Mouse (Mus musculus) heart, postnatal 0 days (tissue): ENCODE measurements around the gene Cfap126. TPM values are rescaled to one million over a fixed set of nuclear protein-coding genes. Genes with fewer than 3 reads are reported as not detected.

Source experiments
- ATAC-seq: fragments of 200-750 bp; cut with Nextera tagmentation; 2 replicates; pipeline ENCODE4 v1.8.0; 2017; ENCODE audit warnings: low read depth, moderate number of reproducible peaks, moderate library complexity; ENCODE audit not compliant: insufficient read depth
- DNase-seq: peaks from one replicate; pipeline ENCODE4 v3.0.0-alpha.2; 2016; ENCODE audit warnings: low spot score
- H3K27ac ChIP-seq: fragments of 300-500 bp; sonication (generic); 2 replicates; pipeline ENCODE4 v1.5.1; 2014; ENCODE audit warnings: low read depth, mild to moderate bottlenecking
- H3K27me3 ChIP-seq: fragments of 300-500 bp; sonication (generic); 2 replicates; pipeline ENCODE4 v1.6.1; 2014; ENCODE audit warnings: low read length, mixed read lengths; ENCODE audit not compliant: control insufficient read depth, insufficient read depth
- H3K36me3 ChIP-seq: fragments of 300-500 bp; sonication (generic); replicated peaks from 2 replicates; pipeline ENCODE4 v1.6.1; 2014; ENCODE audit warnings: low read length, mixed read lengths; ENCODE audit not compliant: control insufficient read depth, insufficient read depth
- H3K4me1 ChIP-seq: fragments of 300-500 bp; sonication (generic); 2 replicates; pipeline ENCODE4 v1.6.1; 2014; ENCODE audit warnings: antibody characterized with exemption; ENCODE audit not compliant: control insufficient read depth, insufficient read depth
- H3K4me2 ChIP-seq: fragments of 300-500 bp; sonication (generic); 2 replicates; pipeline ENCODE4 v1.6.1; 2014; ENCODE audit warnings: low read depth, mild to moderate bottlenecking, low read length, moderate library complexity
- H3K4me3 ChIP-seq: fragments of 300-500 bp; sonication (generic); 2 replicates; pipeline ENCODE4 v1.5.1; 2014; ENCODE audit warnings: low read depth, low read length
- H3K9ac ChIP-seq: fragments of 300-500 bp; sonication (generic); replicated peaks from 2 replicates; pipeline ENCODE4 v1.6.1; 2014; ENCODE audit warnings: low read depth, low read length, mixed read lengths
- H3K9me3 ChIP-seq: fragments of 300-500 bp; sonication (generic); replicated peaks from 2 replicates; pipeline ENCODE4 v1.6.1; 2016; ENCODE audit warnings: low read length; ENCODE audit not compliant: control insufficient read depth
- CTCF ChIP-seq: IDR thresholded peaks from 2 replicates; pipeline ENCODE4 v1.5.1; 2016; ENCODE audit warnings: antibody characterized with exemption, control low read depth, low read depth
- EP300 ChIP-seq: IDR thresholded peaks from 2 replicates; pipeline ENCODE4 v1.6.1; 2016; ENCODE audit warnings: antibody characterized with exemption, low read depth
- WGBS: fragments of 180-500 bp; shearing (Covaris S2); extraction: QIAGEN DNeasy Blood & Tissue Kit; methylation state at CpG from one replicate; pipeline ENCODE4 v1.1.7; 2014; 5-methylcytosine and 5-hydroxymethylcytosine counted together
- polyA plus RNA-seq: library from polyadenylated mRNA; unstranded; fragments of >200 nt; fragmentation: Nextera tagmentation; extraction: Ambion mirVana; gene quantifications from 2 replicates; pipeline ENCODE4 v1.2.1, GENCODE M21; 2015
- total RNA-seq: library from RNA; depleted of rRNA; stranded (reverse); fragments of >200 nt; gene quantifications from 2 replicates; pipeline ENCODE4 v1.2.3, GENCODE M21; 2014; ENCODE audit warnings: low replicate concordance

Gene Cfap126
- total and polyA plus RNA-seq, 2 experiments from 2014 or later = 2.2 to 3.7 TPM

GRCm38 (mm10) chr1:171159485-171159975, 45.8 kb downstream of the Cfap126 start:
- Histone ChIP-seq H3K27ac (no peak overlapping the region), H3K36me3 (no peaks in the 10 kb centered on the region), H3K9ac (no peak overlapping the region), H3K4me1 (peaks cover 6% of the 10 kb centered on the region), H3K4me3 (peak overlapping the region; percentile 5), H3K27me3 (no peaks in the 10 kb centered on the region), H3K9me3 (no peaks in the 10 kb centered on the region), H3K4me2 (peak overlapping the region; percentile 48)
- TF ChIP-seq CTCF (peak; percentile 9; the same call in 1 of the 2 replicates), EP300 (no peak)
- WGBS = 8% methylated on average over 15 of the region's 15 CpGs
- DNase-seq (no peak), ATAC-seq (no peak; the same call in 1 of the 2 replicates)

- TF ChIP-seq CTCF (no peak), EP300 (no peak)
- Histone ChIP-seq H3K4me3 (no peak overlapping the region), H3K9me3 (no peaks in the 10 kb centered on the region), H3K4me2 (no peak overlapping the region), H3K27ac (no peak overlapping the region), H3K4me1 (peaks cover 6% of the 10 kb centered on the region), H3K36me3 (no peaks in the 10 kb centered on the region), H3K9ac (no peak overlapping the region), H3K27me3 (no peaks in the 10 kb centered on the region)
- WGBS = 84% methylated on average over 3 of the region's 3 CpGs
- ATAC-seq = no peak
- DNase-seq = no peak
Measured at GRCm38 (mm10) chr1:171162526-171162925, 48.8 kb downstream of the Cfap126 start.

GRCm38 (mm10) chr1:171164258-171164657, 50.5 kb downstream of the Cfap126 start:
- H3K36me3 ChIP-seq = no peaks in the 10 kb centered on the region
- no peak overlapping the region for H3K4me2 ChIP-seq
- ATAC-seq (peak; percentile 82), DNase-seq (peak; percentile 76)
- no peaks in the 10 kb centered on the region for H3K27me3 ChIP-seq
- no peak overlapping the region for H3K9ac ChIP-seq
- no peak overlapping the region for H3K4me3 ChIP-seq
- no peak overlapping the region for H3K27ac ChIP-seq
- H3K9me3 ChIP-seq = no peaks in the 10 kb centered on the region
- TF ChIP-seq CTCF (peak; percentile 54), EP300 (no peak)
- peaks cover 5% of the 10 kb centered on the region for H3K4me1 ChIP-seq
- 28% methylated on average over 3 of the region's 3 CpGs for WGBS

- WGBS = 64% methylated on average over 5 of the region's 5 CpGs
- H3K9ac ChIP-seq = no peak overlapping the region
- no peak for ATAC-seq
- no peaks in the 10 kb centered on the region for H3K9me3 ChIP-seq
- TF ChIP-seq CTCF (no peak), EP300 (no peak)
- no peak overlapping the region for H3K4me3 ChIP-seq
- no peak overlapping the region for H3K27ac ChIP-seq
- DNase-seq = no peak
- H3K4me2 ChIP-seq = no peak overlapping the region
- H3K36me3 ChIP-seq = no peaks in the 10 kb centered on the region
- 0 out of 2 replicates have a peak, but pooled peaks cover 5% of the 10 kb centered on the region for H3K4me1 ChIP-seq
- H3K27me3 ChIP-seq = no peaks in the 10 kb centered on the region
Measured at GRCm38 (mm10) chr1:171165629-171166345, 52.1 kb downstream of the Cfap126 start.

- Histone ChIP-seq H3K27ac (no peak overlapping the region), H3K4me2 (no peak overlapping the region), H3K9ac (no peak overlapping the region), H3K27me3 (no peaks in the 10 kb centered on the region), H3K4me1 (0 out of 2 replicates have a peak, but pooled peaks cover 17% of the 10 kb centered on the region), H3K36me3 (peaks cover 4% of the 10 kb centered on the region; the same call in 1 of the 2 replicates), H3K9me3 (no peaks in the 10 kb centered on the region), H3K4me3 (no peak overlapping the region)
- DNase-seq (no peak), ATAC-seq (no peak)
- TF ChIP-seq CTCF (no peak), EP300 (no peak)
- WGBS = 87% methylated on average over 12 of the region's 12 CpGs
Measured at GRCm38 (mm10) chr1:171168906-171169305, 55.2 kb downstream of the Cfap126 start.
